Mouse (Mus musculus) stomach, postnatal 0 days (tissue): ENCODE measurements around the gene Zfp296.

Experiments
- CTCF ChIP-seq: IDR thresholded peaks from 2 replicates; pipeline ENCODE4 v1.5.1; 2016; ENCODE audit warnings: antibody characterized with exemption, low read depth, mild to moderate bottlenecking, moderate library complexity
- EP300 ChIP-seq: optimal IDR thresholded peaks from 2 replicates; pipeline ENCODE3; 2016; ENCODE audit warnings: antibody characterized with exemption

- no peak for TF ChIP-seq EP300
- TF ChIP-seq CTCF, result peak; percentile 95
Measured at GRCm38 (mm10) chr7:19619004-19619801, 42.1 kb downstream of the Zfp296 start.
